Mouse (Mus musculus): ENCODE data around the gene Gabrg1. TPM values are rescaled to one million over a fixed set of nuclear protein-coding genes. Genes with fewer than 3 reads are reported as not detected.

The Gabrg1 gene
- not detected for polyA plus RNA-seq (2021)

DNA sequence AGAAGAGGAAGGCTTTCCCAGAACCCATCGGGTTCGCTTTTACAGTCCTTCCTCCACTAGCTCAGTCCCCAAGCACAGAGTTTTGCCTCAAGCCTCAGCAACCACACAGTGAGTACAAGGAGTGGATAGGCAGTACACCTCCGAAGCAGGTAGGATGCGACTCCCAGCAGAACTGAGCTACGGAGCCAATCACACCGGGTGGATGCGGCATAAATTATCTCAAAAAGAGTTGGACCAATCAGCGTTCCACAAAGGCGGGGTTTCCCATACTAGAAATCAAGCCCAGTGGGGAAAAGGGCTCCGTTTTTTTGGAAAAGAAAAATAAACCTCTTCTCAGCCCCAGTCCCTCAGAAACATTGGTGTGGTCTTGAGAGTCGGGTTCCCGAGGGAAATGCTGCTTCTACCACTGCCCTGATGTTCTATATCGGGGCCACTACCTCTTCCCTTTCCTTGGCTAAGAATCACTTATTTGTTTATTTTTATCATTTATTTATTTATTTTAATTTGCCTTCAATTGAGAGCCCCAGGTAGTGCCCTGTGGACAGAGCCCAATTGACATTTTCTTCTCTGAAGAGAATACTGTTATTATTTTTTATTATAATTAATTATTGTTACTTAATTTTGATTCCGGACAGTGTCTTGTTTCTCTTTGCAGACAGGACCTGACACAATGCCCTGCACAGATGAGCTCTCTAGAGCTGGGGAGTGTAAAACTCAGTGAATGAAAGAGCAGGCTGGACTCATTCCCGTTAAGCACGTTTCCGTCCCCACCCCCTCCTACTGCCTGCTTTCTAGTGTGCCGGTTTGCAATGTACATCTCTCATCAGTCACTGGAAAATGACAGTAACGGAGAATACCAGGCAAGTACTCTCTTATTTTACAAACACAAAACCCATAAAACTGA is at the start of gene Gabrg1:
Gene Gabrg1 (minus strand): TSS at position 426 of the 904 bp plus-strand sequence.
- in situ Hi-C loops (cut with MboI; ENCODE audit: low pct_unique_long_range_greater_than_20kb), result no loop called here
- no peak for DNase-seq (ENCODE audit: low read depth, low spot score)
- CTCF ChIA-PET, result no interaction called here
- POLR2A ChIA-PET, result no interaction called here
- ATAC-seq, result no peak
- TF ChIP-seq CTCF (IDR thresholded peaks at IDR 0.05), result no peak
- peaks cover 12% of the 10 kb centered on the region for H3K27me3 ChIP-seq

- no peak for TF ChIP-seq CTCF (IDR thresholded peaks at IDR 0.05)
- in situ Hi-C loops (cut with MboI; ENCODE audit: low pct_unique_long_range_greater_than_20kb), result no loop called here
- POLR2A ChIA-PET, result no interaction called here
- no peaks in the 10 kb centered on the region for H3K27me3 ChIP-seq
- CTCF ChIA-PET, result no interaction called here
- DNase-seq (ENCODE audit: low read depth, low spot score), result no peak
- no peak for ATAC-seq
These were observed 41.6 kb upstream of the Gabrg1 start for GRCm38 (mm10) chr5:70884026-70884425.

DNA sequence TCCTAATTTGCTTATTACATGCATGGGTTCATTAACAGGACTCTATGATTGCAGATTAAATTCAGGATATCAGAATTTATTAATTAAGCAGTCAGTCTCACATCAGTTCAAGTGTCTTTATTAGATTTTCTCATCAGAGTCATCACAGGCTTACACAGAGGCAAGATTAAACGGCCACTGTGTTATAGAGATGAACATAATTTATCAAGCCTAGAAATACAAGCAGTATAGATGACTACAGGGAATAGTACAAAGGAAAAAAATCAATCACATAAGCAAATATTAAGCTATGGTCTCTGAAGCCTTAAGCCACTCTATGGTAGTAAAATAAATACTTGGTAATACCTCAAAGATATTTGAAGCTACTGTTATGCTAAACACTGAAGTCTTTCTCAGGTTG is 27.7 kb upstream of the Gabrg1 start:
- ChIA-PET CTCF (no interaction called here), POLR2A (no interaction called here)
- ATAC-seq, result no peak
- DNase-seq (ENCODE audit: low read depth, low spot score), result no peak
- in situ Hi-C loops (cut with MboI; ENCODE audit: low pct_unique_long_range_greater_than_20kb), result no loop called here
- TF ChIP-seq CTCF (IDR thresholded peaks at IDR 0.05), result no peak
- H3K27me3 ChIP-seq, result no peaks in the 10 kb centered on the region

GRCm38 (mm10) chr5:70843096-70843734 is 798 bp upstream of the Gabrg1 start:
- TF ChIP-seq CTCF (IDR thresholded peaks at IDR 0.05), result no peak
- ChIA-PET POLR2A (no interaction called here), CTCF (no interaction called here)
- DNase-seq (ENCODE audit: low read depth, low spot score) (no peak), ATAC-seq (no peak)
- in situ Hi-C loops (cut with MboI; ENCODE audit: low pct_unique_long_range_greater_than_20kb), result no loop called here
- H3K27me3 ChIP-seq, result peaks cover 12% of the 10 kb centered on the region

- TF ChIP-seq CTCF (IDR thresholded peaks at IDR 0.05), result no peak
- no peak for DNase-seq (ENCODE audit: low read depth, low spot score)
- no peaks in the 10 kb centered on the region for H3K27me3 ChIP-seq
- ChIA-PET POLR2A (no interaction called here), CTCF (no interaction called here)
- no peak for ATAC-seq
- in situ Hi-C loops (cut with MboI; ENCODE audit: low pct_unique_long_range_greater_than_20kb), result no loop called here
These were observed 23.7 kb downstream of the Gabrg1 start for GRCm38 (mm10) chr5:70818681-70819080.

DNA sequence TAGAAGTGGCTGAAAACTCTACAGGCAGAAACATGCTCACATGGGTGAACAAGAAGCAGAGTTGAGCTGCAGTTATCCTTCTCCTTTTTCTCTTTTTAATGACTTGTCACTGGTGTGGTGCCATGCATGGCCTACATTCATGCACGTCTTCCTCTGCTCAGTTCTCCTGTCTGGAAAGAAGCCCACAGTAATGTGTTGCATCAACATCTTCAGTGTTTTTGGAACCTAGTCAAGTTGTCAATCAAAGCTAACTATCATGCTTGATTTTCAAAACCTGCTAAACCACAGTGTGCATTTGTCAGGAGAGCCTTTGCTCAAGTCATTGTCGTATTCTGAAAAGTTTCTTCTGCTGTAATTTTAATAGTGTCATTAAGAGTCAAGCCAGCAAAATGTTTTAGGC is 106.3 kb downstream of the Gabrg1 start:
- CTCF ChIA-PET, result no interaction called here
- ATAC-seq, result no peak
- no peak for DNase-seq (ENCODE audit: low read depth, low spot score)
- POLR2A ChIA-PET, result no interaction called here
- in situ Hi-C loops (cut with MboI; ENCODE audit: low pct_unique_long_range_greater_than_20kb), result no loop called here
- no peak for TF ChIP-seq CTCF (IDR thresholded peaks at IDR 0.05)
- H3K27me3 ChIP-seq, result no peaks in the 10 kb centered on the region

DNA sequence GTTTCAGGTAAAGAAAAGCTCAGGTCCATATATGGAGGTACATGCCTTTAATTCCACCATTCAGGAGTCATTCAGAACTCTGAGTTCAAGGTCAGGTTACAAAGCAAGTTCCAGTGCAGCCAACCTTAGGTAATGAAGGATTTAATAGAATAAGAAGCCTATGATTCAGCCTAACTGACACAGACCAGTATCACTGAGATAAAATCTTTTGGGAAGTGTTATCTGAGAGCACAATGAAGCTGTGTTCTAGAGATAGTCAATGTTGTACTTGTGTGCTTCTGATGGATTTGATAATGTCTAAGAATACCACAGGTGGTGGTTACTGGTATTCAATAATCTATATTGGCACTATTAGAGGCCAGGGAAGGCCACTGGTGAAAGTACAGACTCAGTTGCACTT is 138.1 kb downstream of the Gabrg1 start:
- POLR2A ChIA-PET, result interaction anchor here (0.5 kb wide), 1 partner anchor 16 kb away, joined by 4 read pairs; no protein-coding TSS in a partner anchor
- no peaks in the 10 kb centered on the region for H3K27me3 ChIP-seq
- ATAC-seq, result no peak
- in situ Hi-C loops (cut with MboI; ENCODE audit: low pct_unique_long_range_greater_than_20kb), result no loop called here
- TF ChIP-seq CTCF (IDR thresholded peaks at IDR 0.05), result no peak
- CTCF ChIA-PET, result no interaction called here
- no peak for DNase-seq (ENCODE audit: low read depth, low spot score)
